Mouse (Mus musculus): ENCODE data around the gene Gm45261.

DNA sequence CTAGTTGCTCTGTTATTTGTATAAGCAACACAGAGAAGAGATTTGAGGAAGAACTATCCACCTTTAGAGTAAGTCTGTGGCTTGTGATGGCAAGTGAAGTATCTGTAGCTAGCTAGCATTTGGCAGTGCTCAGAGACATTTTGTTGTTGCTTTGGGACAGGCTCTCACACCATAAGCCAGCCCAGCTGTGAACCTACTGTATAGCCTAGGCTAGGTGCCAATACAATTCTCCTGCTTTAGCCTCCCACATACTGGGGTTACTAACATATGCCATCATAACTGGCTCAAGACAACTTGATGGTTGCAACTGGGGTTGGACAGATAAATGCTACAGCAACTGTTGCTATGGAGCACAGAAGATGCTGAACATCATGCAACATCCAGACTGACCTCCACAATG, 1.8 kb downstream of the Gm45261 start:
- TF ChIP-seq TAL1 (conservative IDR thresholded peaks at IDR 0.05; ENCODE audit: low read depth, low read length) (no peak), CTCF (IDR thresholded peaks at IDR 0.05; ENCODE audit: low read depth, low read length) (no peak)
